Mouse (Mus musculus) midbrain, embryonic 15.5 days (tissue): ENCODE measurements at regions not wholly inside any gene's neighbourhood (a gene's known extent, or its start where the extent isn't known, plus 50 kb on each side); places are given as distances from the start of the nearest gene placed in this dataset.

Experiments
- ATAC-seq: fragments of 200-750 bp; cut with Nextera tagmentation; replicated peaks from 2 replicates; pipeline ENCODE4 v1.8.0; 2017; ENCODE audit warnings: moderate TSS enrichment
- H3K27ac ChIP-seq: fragments of 300-500 bp; sonication (generic); 2 replicates; pipeline ENCODE4 v1.5.1; 2015; ENCODE audit warnings: mild to moderate bottlenecking, inconsistent platforms
- H3K27me3 ChIP-seq: fragments of 300-500 bp; sonication (generic); replicated peaks from 2 replicates; pipeline ENCODE4 v1.6.1; 2015; ENCODE audit warnings: inconsistent platforms
- H3K36me3 ChIP-seq: fragments of 300-500 bp; sonication (generic); replicated peaks from 2 replicates; pipeline ENCODE4 v1.6.1; 2015; ENCODE audit warnings: inconsistent platforms
- H3K4me1 ChIP-seq: fragments of 300-500 bp; sonication (generic); 2 replicates; pipeline ENCODE4 v1.6.1; 2015; ENCODE audit warnings: inconsistent platforms
- H3K4me2 ChIP-seq: fragments of 300-500 bp; sonication (generic); 2 replicates; pipeline ENCODE4 v1.6.1; 2015; ENCODE audit warnings: inconsistent platforms, mild to moderate bottlenecking, moderate library complexity
- H3K4me3 ChIP-seq: fragments of 300-500 bp; sonication (generic); 2 replicates; pipeline ENCODE4 v1.5.1; 2015; ENCODE audit warnings: mild to moderate bottlenecking, inconsistent platforms
- H3K9ac ChIP-seq: fragments of 300-500 bp; sonication (generic); 2 replicates; pipeline ENCODE4 v1.6.1; 2015; ENCODE audit warnings: mild to moderate bottlenecking, inconsistent platforms
- H3K9me3 ChIP-seq: fragments of 300-500 bp; sonication (generic); 2 replicates; pipeline ENCODE4 v1.6.1; 2016; ENCODE audit warnings: inconsistent platforms
- WGBS: fragments of 180-500 bp; shearing (Covaris S2); methylation state at CpG from one replicate; pipeline ENCODE4 v1.1.7; 2015; ENCODE audit warnings: mixed read lengths; 5-methylcytosine and 5-hydroxymethylcytosine counted together

GRCm38 (mm10) chr12:96235996-96236525 is 544.0 kb downstream of the Flrt2 start:
- Histone ChIP-seq H3K27me3 (no peaks in the 10 kb centered on the region), H3K4me2 (no peak overlapping the region), H3K9me3 (no peaks in the 10 kb centered on the region), H3K4me3 (no peak overlapping the region), H3K36me3 (no peaks in the 10 kb centered on the region), H3K4me1 (no peaks in the 10 kb centered on the region), H3K9ac (no peak overlapping the region), H3K27ac (no peak overlapping the region)
- ATAC-seq, result no peak
- 75% methylated on average over 3 of the region's 3 CpGs for WGBS

- Histone ChIP-seq H3K27ac (no peak overlapping the region), H3K36me3 (no peaks in the 10 kb centered on the region), H3K9ac (no peak overlapping the region), H3K4me3 (no peak overlapping the region), H3K9me3 (no peaks in the 10 kb centered on the region), H3K27me3 (no peaks in the 10 kb centered on the region), H3K4me2 (no peak overlapping the region), H3K4me1 (no peaks in the 10 kb centered on the region)
- ATAC-seq, result no peak
- 79% methylated on average over 2 of the region's 2 CpGs for WGBS
Observed at GRCm38 (mm10) chr12:96239642-96240041, 547.6 kb downstream of the Flrt2 start.

- WGBS, result 68% methylated on average over 4 of the region's 4 CpGs
- Histone ChIP-seq H3K9ac (no peak overlapping the region), H3K9me3 (no peaks in the 10 kb centered on the region), H3K4me2 (no peak overlapping the region), H3K4me3 (no peak overlapping the region), H3K4me1 (no peaks in the 10 kb centered on the region), H3K36me3 (no peaks in the 10 kb centered on the region), H3K27ac (no peak overlapping the region), H3K27me3 (no peaks in the 10 kb centered on the region)
- no peak for ATAC-seq
Observed at GRCm38 (mm10) chr12:96261978-96262377, 570.0 kb downstream of the Flrt2 start.

GRCm38 (mm10) chr12:96275894-96276293 is 583.9 kb downstream of the Flrt2 start:
- no peak overlapping the region for H3K9ac ChIP-seq
- no peak overlapping the region for H3K4me3 ChIP-seq

GRCm38 (mm10) chr12:96311137-96311536 is 619.1 kb downstream of the Flrt2 start:
- no peak overlapping the region for H3K4me3 ChIP-seq
- H3K9me3 ChIP-seq, result no peaks in the 10 kb centered on the region
- no peak overlapping the region for H3K27ac ChIP-seq
- no peaks in the 10 kb centered on the region for H3K27me3 ChIP-seq
- no peaks in the 10 kb centered on the region for H3K36me3 ChIP-seq
- ATAC-seq, result no peak
- no peak overlapping the region for H3K9ac ChIP-seq
- no peaks in the 10 kb centered on the region for H3K4me1 ChIP-seq
- WGBS, result 5% methylated on average over 2 of the region's 2 CpGs
- no peak overlapping the region for H3K4me2 ChIP-seq

More at GRCm38 (mm10) chr12:96275894-96276293, 583.9 kb downstream of the Flrt2 start:
- Histone ChIP-seq H3K27ac (no peak overlapping the region), H3K36me3 (no peaks in the 10 kb centered on the region), H3K4me1 (no peaks in the 10 kb centered on the region), H3K27me3 (no peaks in the 10 kb centered on the region), H3K4me2 (no peak overlapping the region), H3K9me3 (no peaks in the 10 kb centered on the region)
- ATAC-seq, result no peak

- Histone ChIP-seq H3K9me3 (no peaks in the 10 kb centered on the region), H3K36me3 (no peaks in the 10 kb centered on the region), H3K4me1 (no peaks in the 10 kb centered on the region), H3K4me2 (no peak overlapping the region), H3K9ac (no peak overlapping the region), H3K27ac (no peak overlapping the region), H3K27me3 (no peaks in the 10 kb centered on the region), H3K4me3 (no peak overlapping the region)
- ATAC-seq, result no peak
- WGBS, result 86% methylated on average over 10 of the region's 10 CpGs
Observed at GRCm38 (mm10) chr12:96323061-96323786, 631.2 kb downstream of the Flrt2 start.

GRCm38 (mm10) chr12:96351143-96351542 is 659.1 kb downstream of the Flrt2 start:
- Histone ChIP-seq H3K9me3 (no peaks in the 10 kb centered on the region), H3K36me3 (no peaks in the 10 kb centered on the region), H3K27me3 (no peaks in the 10 kb centered on the region), H3K4me3 (no peak overlapping the region), H3K9ac (no peak overlapping the region), H3K4me2 (no peak overlapping the region), H3K27ac (no peak overlapping the region), H3K4me1 (no peaks in the 10 kb centered on the region)
- 87% methylated on average over 3 of the region's 3 CpGs for WGBS
- no peak for ATAC-seq

- Histone ChIP-seq H3K4me1 (no peaks in the 10 kb centered on the region), H3K36me3 (no peaks in the 10 kb centered on the region), H3K27me3 (no peaks in the 10 kb centered on the region), H3K27ac (no peak overlapping the region), H3K9me3 (no peaks in the 10 kb centered on the region), H3K4me3 (no peak overlapping the region), H3K4me2 (no peak overlapping the region), H3K9ac (no peak overlapping the region)
- 71% methylated on average over 3 of the region's 3 CpGs for WGBS
- no peak for ATAC-seq
Observed at GRCm38 (mm10) chr12:96378924-96379323, 686.9 kb downstream of the Flrt2 start.

GRCm38 (mm10) chr12:96419104-96419503 is 727.1 kb downstream of the Flrt2 start:
- WGBS, result 66% methylated on average over 3 of the region's 3 CpGs
- Histone ChIP-seq H3K36me3 (no peaks in the 10 kb centered on the region), H3K4me3 (no peak overlapping the region), H3K9ac (no peak overlapping the region), H3K27me3 (no peaks in the 10 kb centered on the region), H3K9me3 (no peaks in the 10 kb centered on the region), H3K4me1 (no peaks in the 10 kb centered on the region), H3K4me2 (no peak overlapping the region), H3K27ac (no peak overlapping the region)
- ATAC-seq, result no peak

GRCm38 (mm10) chr12:96419567-96419966 is 727.5 kb downstream of the Flrt2 start:
- Histone ChIP-seq H3K27me3 (no peaks in the 10 kb centered on the region), H3K9me3 (no peaks in the 10 kb centered on the region), H3K9ac (no peak overlapping the region), H3K36me3 (no peaks in the 10 kb centered on the region), H3K27ac (no peak overlapping the region), H3K4me3 (no peak overlapping the region), H3K4me1 (no peaks in the 10 kb centered on the region), H3K4me2 (no peak overlapping the region)
- ATAC-seq, result no peak

GRCm38 (mm10) chr12:96427589-96427988 is 735.6 kb downstream of the Flrt2 start:
- Histone ChIP-seq H3K9me3 (no peaks in the 10 kb centered on the region), H3K4me3 (no peak overlapping the region), H3K4me1 (no peaks in the 10 kb centered on the region), H3K36me3 (no peaks in the 10 kb centered on the region), H3K4me2 (no peak overlapping the region), H3K27me3 (no peaks in the 10 kb centered on the region), H3K27ac (no peak overlapping the region), H3K9ac (no peak overlapping the region)
- 93% methylated on average over 3 of the region's 3 CpGs for WGBS
- ATAC-seq, result no peak

GRCm38 (mm10) chr12:96442546-96442945 is 750.5 kb downstream of the Flrt2 start:
- WGBS, result 76% methylated on average over 3 of the region's 3 CpGs

GRCm38 (mm10) chr12:96453374-96453773 is 761.3 kb downstream of the Flrt2 start:
- H3K4me3 ChIP-seq, result no peak overlapping the region
- no peak overlapping the region for H3K9ac ChIP-seq
- H3K27ac ChIP-seq, result no peak overlapping the region
- H3K4me1 ChIP-seq, result no peaks in the 10 kb centered on the region
- no peak for ATAC-seq
- no peaks in the 10 kb centered on the region for H3K36me3 ChIP-seq
- no peak overlapping the region for H3K4me2 ChIP-seq
- H3K27me3 ChIP-seq, result no peaks in the 10 kb centered on the region
- 13% methylated on average over 3 of the region's 3 CpGs for whole genome bisulfite sequencing
- no peaks in the 10 kb centered on the region for H3K9me3 ChIP-seq

More at GRCm38 (mm10) chr12:96442546-96442945, 750.5 kb downstream of the Flrt2 start:
- Histone ChIP-seq H3K27ac (no peak overlapping the region), H3K4me3 (no peak overlapping the region), H3K9me3 (no peaks in the 10 kb centered on the region), H3K27me3 (no peaks in the 10 kb centered on the region), H3K36me3 (no peaks in the 10 kb centered on the region), H3K4me2 (no peak overlapping the region), H3K9ac (no peak overlapping the region), H3K4me1 (no peaks in the 10 kb centered on the region)
- ATAC-seq, result no peak
